Mouse (Mus musculus) hindbrain, embryonic 13.5 days (tissue): ENCODE results near the gene Cfap74. TPM values are rescaled to one million over a fixed set of nuclear protein-coding genes. Genes with fewer than 3 reads are reported as not detected.
"Not testable (repeated sequence)": the region's sequence is repeated elsewhere in the genome, so short reads cannot be mapped to it uniquely, and the experiment has no call there.

ENCODE experiments used
- ATAC-seq: fragments of 200-750 bp; cut with Nextera tagmentation; 2 replicates; pipeline ENCODE4 v1.8.0; 2017; ENCODE audit warnings: moderate TSS enrichment; ENCODE audit not compliant: low FRiP score
- H3K27ac ChIP-seq: fragments of 300-500 bp; sonication (generic); 2 replicates; pipeline ENCODE4 v1.5.1; 2015; ENCODE audit warnings: inconsistent platforms, mild to moderate bottlenecking, moderate library complexity
- H3K27me3 ChIP-seq: fragments of 300-500 bp; sonication (generic); 2 replicates; pipeline ENCODE4 v1.6.1; 2015; ENCODE audit warnings: mild to moderate bottlenecking, inconsistent platforms
- H3K36me3 ChIP-seq: fragments of 300-500 bp; sonication (generic); 2 replicates; pipeline ENCODE4 v1.6.1; 2015; ENCODE audit warnings: mild to moderate bottlenecking, inconsistent platforms
- H3K4me1 ChIP-seq: fragments of 300-500 bp; sonication (generic); replicated peaks from 2 replicates; pipeline ENCODE4 v1.6.1; 2015; ENCODE audit warnings: inconsistent platforms
- H3K4me2 ChIP-seq: fragments of 300-500 bp; sonication (generic); 2 replicates; pipeline ENCODE4 v1.6.1; 2015; ENCODE audit warnings: inconsistent platforms, mild to moderate bottlenecking, moderate library complexity
- H3K4me3 ChIP-seq: fragments of 300-500 bp; sonication (generic); 2 replicates; pipeline ENCODE4 v1.5.1; 2015; ENCODE audit warnings: mild to moderate bottlenecking, inconsistent platforms
- H3K9ac ChIP-seq: fragments of 300-500 bp; sonication (generic); 2 replicates; pipeline ENCODE4 v1.6.1; 2015; ENCODE audit warnings: mild to moderate bottlenecking, inconsistent platforms
- H3K9me3 ChIP-seq: fragments of 300-500 bp; sonication (generic); 2 replicates; pipeline ENCODE4 v1.6.1; 2016; ENCODE audit warnings: inconsistent platforms
- WGBS: fragments of 180-500 bp; shearing (Covaris S2); methylation state at CpG from one replicate; pipeline ENCODE4 v1.1.7; 2015; 5-methylcytosine and 5-hydroxymethylcytosine counted together
- polyA plus RNA-seq: library from polyadenylated mRNA; unstranded; fragments of >200 nt; fragmentation: Nextera tagmentation; extraction: Ambion mirVana; gene quantifications from 2 replicates; pipeline ENCODE4 v1.2.1, GENCODE M21; 2015

Gene Cfap74
- polyA plus RNA-seq, 1 experiment from 2014 or later, result 3.5 TPM

DNA sequence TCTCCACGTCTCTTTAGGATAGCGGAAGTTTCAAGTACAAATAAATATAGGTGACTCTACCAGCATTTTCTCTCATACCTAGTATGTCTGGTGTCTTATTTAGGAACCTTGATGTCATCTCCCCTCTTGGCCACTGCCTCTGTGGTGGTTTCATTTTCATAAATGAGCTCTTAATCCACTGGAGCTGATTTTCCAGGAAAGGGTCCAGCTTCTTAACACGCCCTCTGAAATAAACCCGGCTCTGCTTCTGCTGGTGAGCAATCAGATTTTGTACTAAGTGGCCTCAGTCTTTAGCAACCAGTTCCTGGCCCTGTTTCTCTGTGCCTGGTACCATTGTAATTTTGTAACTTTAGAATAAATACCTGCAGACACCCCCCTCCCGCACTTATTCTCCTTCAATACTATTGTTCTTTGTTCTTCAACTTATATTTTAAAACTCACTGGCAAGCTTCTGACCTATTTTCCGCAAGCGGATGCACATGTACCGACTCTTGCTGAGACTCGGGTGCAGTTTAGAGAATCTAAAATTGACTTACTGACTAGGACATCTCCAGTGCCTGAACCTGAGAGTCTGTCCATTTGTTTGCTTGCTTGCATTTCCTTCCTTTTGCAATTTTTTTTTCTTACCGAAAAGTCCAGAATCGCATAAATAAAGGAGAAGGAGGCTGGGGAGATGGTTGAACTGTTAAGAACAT lies 4.8 kb downstream of the Cfap74 start:
- Histone ChIP-seq H3K4me2 (no peak overlapping the region), H3K36me3 (no peaks in the 10 kb centered on the region), H3K27me3 (no peaks in the 10 kb centered on the region), H3K4me3 (no peak overlapping the region), H3K9ac (no peak overlapping the region), H3K9me3 (no peaks in the 10 kb centered on the region), H3K4me1 (peaks cover 5% of the 10 kb centered on the region), H3K27ac (no peak overlapping the region)
- ATAC-seq, result no peak
- WGBS, result 92% methylated on average over 11 of the region's 11 CpGs

DNA sequence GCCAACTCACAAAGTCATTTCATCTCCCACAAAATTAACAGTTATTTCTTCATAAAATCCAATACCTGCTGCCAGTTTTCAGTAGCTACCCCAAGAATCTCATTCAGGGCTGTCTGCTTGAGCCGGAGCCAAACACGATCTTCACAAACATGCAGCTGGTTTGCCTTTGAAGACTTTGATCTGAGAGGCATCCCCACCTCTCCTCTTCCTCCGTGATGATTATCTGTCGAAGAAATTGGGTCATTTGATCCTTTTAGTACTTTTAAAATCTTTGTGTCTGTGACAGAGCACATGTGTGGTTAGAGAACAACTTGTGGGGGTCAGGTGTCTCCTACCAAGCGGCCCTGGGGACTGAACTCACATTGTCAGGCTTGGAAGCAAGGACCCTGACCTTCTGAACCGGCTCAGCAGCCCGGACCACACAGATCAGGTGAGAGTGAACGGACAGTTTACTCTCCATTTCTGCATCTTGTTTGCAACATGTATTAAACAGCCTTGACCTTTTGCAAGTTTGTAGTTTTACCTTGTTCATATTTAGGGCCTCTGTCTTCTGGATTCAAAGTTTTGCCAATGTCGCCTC lies 5.8 kb downstream of the Cfap74 start:
- Histone ChIP-seq H3K36me3 (no peaks in the 10 kb centered on the region), H3K9ac (no peak overlapping the region), H3K27ac (no peak overlapping the region), H3K9me3 (no peaks in the 10 kb centered on the region), H3K4me1 (peaks cover 2% of the 10 kb centered on the region), H3K27me3 (no peaks in the 10 kb centered on the region), H3K4me2 (no peak overlapping the region), H3K4me3 (no peak overlapping the region)
- 88% methylated on average over 9 of the region's 9 CpGs for WGBS
- ATAC-seq, result no peak

DNA sequence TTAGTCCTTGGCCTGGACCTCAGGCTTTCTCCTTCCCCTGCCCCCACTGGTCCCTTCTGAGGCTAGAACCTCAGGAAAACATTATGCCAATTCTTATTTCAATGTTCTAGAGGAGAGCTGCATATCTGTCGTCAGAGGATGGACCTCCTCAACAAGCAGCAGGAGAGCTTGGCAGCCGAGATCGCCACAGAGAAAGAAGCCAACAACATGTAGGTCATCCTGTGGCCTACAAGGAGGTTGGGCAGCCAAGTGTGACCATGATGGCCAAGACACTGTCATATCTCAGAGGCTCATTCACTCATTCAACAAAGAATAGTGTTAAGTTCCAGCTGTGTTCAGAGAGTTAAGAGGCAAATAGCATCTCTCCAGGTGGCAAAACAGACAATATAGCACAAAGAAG lies 11.1 kb downstream of the Cfap74 start:
- H3K9me3 ChIP-seq, result no peaks in the 10 kb centered on the region
- no peak for ATAC-seq
- H3K27me3 ChIP-seq, result no peaks in the 10 kb centered on the region
- H3K9ac ChIP-seq, result no peak overlapping the region
- H3K4me2 ChIP-seq, result no peak overlapping the region
- 84% methylated on average over 3 of the region's 3 CpGs for WGBS
- H3K4me3 ChIP-seq, result no peak overlapping the region
- peaks cover 3% of the 10 kb centered on the region for H3K36me3 ChIP-seq
- no peaks in the 10 kb centered on the region for H3K4me1 ChIP-seq
- H3K27ac ChIP-seq, result no peak overlapping the region

DNA sequence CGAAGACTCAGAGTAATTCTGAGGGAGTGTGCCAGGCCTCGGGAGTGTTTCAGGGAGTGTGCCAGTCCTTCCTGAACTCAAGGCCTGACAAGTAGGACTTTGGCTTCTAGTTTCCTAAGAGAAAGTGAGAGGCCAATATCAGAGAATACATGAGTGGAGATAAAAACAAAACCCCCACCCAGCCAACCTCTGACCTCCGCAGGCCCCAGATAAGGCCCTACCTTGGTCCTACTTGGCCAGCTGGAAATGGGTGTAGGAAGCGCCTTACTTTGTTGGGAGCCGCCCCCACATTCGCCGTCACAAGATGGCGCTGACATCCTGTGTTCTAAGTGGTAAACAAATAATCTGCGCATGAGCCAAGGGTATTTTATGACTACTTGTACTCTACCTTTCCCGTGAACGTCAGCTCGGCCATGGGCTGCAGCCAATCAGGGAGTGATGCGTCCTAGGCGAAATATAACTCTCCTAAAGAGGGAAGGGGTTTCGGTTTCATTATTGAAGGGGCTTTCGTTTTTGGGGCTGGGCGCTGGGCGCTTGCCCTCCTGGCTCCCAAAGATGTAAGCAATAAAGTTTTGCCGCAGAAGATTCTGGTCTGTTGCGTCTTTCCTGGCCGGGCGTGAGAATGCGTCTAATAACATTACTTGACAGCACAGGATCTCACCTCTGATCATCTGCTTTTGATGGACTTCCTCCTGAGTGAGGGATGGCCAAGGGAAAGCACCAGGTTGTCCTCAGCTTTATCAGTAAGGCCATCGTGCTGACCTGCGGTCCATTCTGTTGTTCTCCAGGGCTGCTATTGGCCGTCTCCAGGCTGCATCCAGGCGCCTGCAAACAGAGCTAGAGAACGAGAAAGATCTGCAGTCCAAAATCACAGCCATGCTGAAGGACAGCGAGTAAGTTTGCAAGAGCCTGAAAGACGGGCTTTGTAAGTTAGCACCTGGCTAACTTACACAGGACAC lies 12.7 kb downstream of the Cfap74 start:
- H3K4me3 ChIP-seq, H3K36me3 ChIP-seq: not testable (repeated sequence)
- 91% methylated on average over 23 of the region's 30 CpGs for WGBS

DNA sequence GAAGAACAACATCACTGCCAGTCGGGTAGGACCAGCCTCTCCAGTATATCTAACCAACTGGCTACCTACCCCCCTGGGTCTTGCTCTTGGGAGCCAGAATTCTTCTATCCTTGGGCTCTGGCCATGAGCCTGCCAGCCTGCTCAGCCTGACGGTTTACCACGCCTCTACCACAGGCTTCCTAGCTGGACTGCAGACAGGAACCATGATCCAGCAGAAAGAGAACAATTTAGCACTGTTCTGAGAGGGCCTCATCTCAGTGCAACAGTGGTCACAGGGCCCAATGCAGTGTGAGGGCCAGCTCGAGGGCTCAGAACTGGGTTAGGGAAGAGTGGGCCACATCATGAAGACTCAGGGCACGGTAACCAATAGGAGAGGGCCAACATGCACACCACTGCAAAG lies 15.0 kb downstream of the Cfap74 start:
- no peaks in the 10 kb centered on the region for H3K4me1 ChIP-seq
- H3K9ac ChIP-seq, result no peak overlapping the region
- H3K9me3 ChIP-seq, result no peaks in the 10 kb centered on the region
- H3K4me2 ChIP-seq, result no peak overlapping the region
- H3K27me3 ChIP-seq, result no peaks in the 10 kb centered on the region
- no peak for ATAC-seq
- H3K4me3 ChIP-seq, result no peak overlapping the region
- peaks cover 3% of the 10 kb centered on the region for H3K36me3 ChIP-seq
- H3K27ac ChIP-seq, result no peak overlapping the region
- WGBS, result 90% methylated on average over 5 of the region's 5 CpGs

More for the DNA sequence above, 12.7 kb downstream of the Cfap74 start:
- not testable (repeated sequence) for H3K27ac ChIP-seq, H3K9me3 ChIP-seq, H3K9ac ChIP-seq, ATAC-seq, H3K4me1 ChIP-seq, H3K4me2 ChIP-seq, H3K27me3 ChIP-seq

DNA sequence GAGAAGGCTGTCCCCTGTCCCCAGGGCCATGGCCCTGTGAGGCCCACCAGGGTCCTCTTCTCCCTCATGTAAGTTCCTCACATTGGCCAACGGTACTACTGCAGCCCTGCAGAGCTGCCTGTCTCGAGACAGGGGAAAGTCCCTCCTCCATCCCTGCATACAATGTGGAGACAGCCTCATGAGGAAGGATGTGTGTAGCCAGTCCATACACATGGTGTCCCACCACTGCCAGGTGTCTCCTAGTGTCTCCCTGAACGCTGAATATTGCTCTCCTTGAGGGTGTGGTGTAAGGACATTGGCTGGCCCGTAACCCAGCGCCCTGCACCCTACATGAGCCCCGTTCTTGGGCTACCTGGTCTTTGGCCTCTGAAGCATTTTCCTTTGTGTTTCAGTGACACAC lies 17.3 kb downstream of the Cfap74 start:
- H3K9ac ChIP-seq, result no peak overlapping the region
- H3K4me3 ChIP-seq, result no peak overlapping the region
- H3K4me2 ChIP-seq, result no peak overlapping the region
- no peak overlapping the region for H3K27ac ChIP-seq
- 87% methylated on average over 6 of the region's 6 CpGs for WGBS
- no peaks in the 10 kb centered on the region; the same call in 1 of the 2 replicates for H3K36me3 ChIP-seq
- ATAC-seq, result no peak
- H3K4me1 ChIP-seq, result no peaks in the 10 kb centered on the region
- H3K27me3 ChIP-seq, result no peaks in the 10 kb centered on the region
- H3K9me3 ChIP-seq, result no peaks in the 10 kb centered on the region

DNA sequence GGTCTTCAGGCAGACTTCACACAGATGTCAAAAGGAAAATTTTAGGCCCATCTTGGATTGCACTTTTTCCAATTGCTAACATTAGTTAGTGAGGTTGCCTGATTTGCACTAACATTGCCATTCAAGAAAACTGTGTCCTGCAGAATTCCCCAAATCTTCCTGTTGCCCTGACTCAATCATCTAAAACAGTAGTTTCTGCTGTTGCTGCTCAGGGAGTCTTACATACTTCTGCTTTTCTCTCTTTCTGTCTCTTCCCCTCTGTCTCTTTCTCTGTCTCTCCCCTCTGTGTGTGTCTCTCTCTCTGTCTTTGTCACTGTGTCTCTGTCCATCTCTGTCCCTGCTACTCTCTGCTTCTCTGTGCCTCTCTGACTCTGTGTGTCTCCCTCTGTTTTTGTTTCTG lies 19.5 kb downstream of the Cfap74 start:
- Histone ChIP-seq H3K4me1 (no peaks in the 10 kb centered on the region), H3K9me3 (no peaks in the 10 kb centered on the region), H3K4me2 (no peak overlapping the region), H3K36me3 (no peaks in the 10 kb centered on the region), H3K27ac (no peak overlapping the region), H3K9ac (no peak overlapping the region), H3K27me3 (no peaks in the 10 kb centered on the region), H3K4me3 (no peak overlapping the region)
- ATAC-seq, result no peak

DNA sequence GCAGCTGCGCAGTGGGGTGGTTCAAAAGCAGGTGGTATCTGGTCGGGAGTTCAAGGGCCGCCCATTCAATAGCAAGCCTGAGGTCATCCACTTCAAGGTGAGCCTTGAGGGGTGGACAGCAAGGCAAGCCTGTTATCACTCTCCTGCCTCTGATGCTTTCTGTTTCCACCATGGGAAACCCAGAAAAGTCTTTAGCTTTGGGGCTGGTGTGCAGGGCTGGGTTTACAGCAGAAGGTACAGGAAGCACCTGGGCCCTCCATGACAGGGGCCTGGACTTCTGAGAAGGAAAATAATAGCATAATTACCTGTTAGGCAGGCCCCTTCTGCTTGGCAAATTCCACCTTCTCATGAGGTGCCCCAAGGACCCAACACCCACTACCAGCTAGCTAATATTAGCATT lies 20.2 kb downstream of the Cfap74 start:
- no peaks in the 10 kb centered on the region for H3K36me3 ChIP-seq
- H3K27me3 ChIP-seq, result no peaks in the 10 kb centered on the region
- H3K27ac ChIP-seq, result no peak overlapping the region
- H3K9me3 ChIP-seq, result no peaks in the 10 kb centered on the region
- 93% methylated on average over 3 of the region's 3 CpGs for WGBS
- H3K4me1 ChIP-seq, result no peaks in the 10 kb centered on the region
- H3K4me2 ChIP-seq, result no peak overlapping the region
- ATAC-seq, result no peak
- H3K9ac ChIP-seq, result no peak overlapping the region
- H3K4me3 ChIP-seq, result no peak overlapping the region

DNA sequence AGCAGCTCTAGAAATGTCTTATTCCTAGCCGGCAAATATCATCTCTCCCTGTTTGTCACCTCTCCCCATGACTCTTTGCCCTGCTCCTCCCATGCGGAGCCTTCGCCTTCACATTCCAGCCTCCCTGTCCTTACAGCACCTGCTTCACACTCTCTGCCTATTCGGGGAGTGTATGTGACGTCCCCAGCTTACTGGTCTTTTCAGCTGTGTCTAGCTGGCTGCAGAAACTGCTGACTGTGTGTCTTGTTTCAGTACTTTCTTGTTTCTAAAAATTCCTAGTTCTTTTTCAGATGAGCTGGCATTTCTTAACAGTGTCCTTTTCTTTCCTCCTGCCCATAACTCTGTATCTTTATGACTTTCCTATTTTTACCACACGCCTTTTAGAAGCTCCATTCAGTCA lies 23.4 kb downstream of the Cfap74 start:
- H3K36me3 ChIP-seq, result no peaks in the 10 kb centered on the region
- WGBS, result 86% methylated on average over 6 of the region's 6 CpGs
- H3K9me3 ChIP-seq, result no peaks in the 10 kb centered on the region
- H3K4me3 ChIP-seq, result no peak overlapping the region
- no peak overlapping the region for H3K9ac ChIP-seq
- H3K4me1 ChIP-seq, result no peaks in the 10 kb centered on the region
- no peak overlapping the region for H3K4me2 ChIP-seq
- no peak overlapping the region for H3K27ac ChIP-seq
- ATAC-seq, result no peak
- no peaks in the 10 kb centered on the region for H3K27me3 ChIP-seq

DNA sequence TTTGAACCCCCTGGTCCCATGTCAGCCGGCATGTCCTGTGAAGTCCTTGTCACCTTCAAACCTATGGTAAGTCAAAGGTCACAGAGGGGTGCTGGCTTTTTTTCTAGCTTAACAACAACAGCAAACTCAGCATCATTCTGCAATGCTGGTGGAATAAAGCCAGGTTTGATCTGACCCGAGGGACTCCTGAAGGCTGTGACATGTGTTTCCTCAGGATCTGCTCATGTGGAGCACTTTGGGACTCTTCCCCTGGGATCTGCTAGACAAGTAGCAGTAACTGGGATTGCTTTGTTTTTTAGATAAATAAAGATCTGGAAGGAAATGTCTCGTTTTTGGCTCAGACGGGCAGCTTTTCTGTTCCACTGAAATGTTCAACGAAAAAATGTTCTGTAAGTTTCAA lies 25.0 kb downstream of the Cfap74 start:
- 87% methylated on average over 5 of the region's 5 CpGs for WGBS
- H3K27ac ChIP-seq, result no peak overlapping the region
- H3K9ac ChIP-seq, result no peak overlapping the region

DNA sequence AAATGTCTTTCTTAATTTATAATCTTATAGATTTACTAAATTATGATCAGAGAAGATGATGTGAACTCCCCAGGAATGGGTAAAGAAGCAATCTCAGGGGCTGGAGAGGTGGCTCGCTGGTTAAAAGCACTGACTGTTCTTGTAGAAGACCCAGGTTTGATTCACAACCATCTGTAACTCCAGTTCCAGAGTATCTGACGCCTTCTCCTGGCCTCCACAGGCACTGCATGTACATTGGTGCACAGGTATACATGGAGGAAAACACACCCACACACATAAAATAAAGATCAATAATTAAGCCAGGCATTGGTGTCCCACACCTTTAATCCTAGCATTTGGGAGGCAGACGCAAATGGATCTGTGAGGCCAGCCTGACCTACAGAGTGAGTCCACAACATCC lies 33.8 kb downstream of the Cfap74 start:
- no peaks in the 10 kb centered on the region for H3K27me3 ChIP-seq
- H3K36me3 ChIP-seq, result no peaks in the 10 kb centered on the region
- no peak overlapping the region for H3K4me3 ChIP-seq
- H3K4me1 ChIP-seq, result no peaks in the 10 kb centered on the region
- WGBS, result 91% methylated on average over 3 of the region's 3 CpGs
- no peak overlapping the region for H3K27ac ChIP-seq
- ATAC-seq, result no peak
- H3K9ac ChIP-seq, result no peak overlapping the region
- H3K4me2 ChIP-seq, result no peak overlapping the region
- no peaks in the 10 kb centered on the region for H3K9me3 ChIP-seq

More for the DNA sequence above, 25.0 kb downstream of the Cfap74 start:
- no peak for ATAC-seq
- H3K9me3 ChIP-seq, result no peaks in the 10 kb centered on the region
- H3K4me2 ChIP-seq, result no peak overlapping the region
- H3K27me3 ChIP-seq, result no peaks in the 10 kb centered on the region
- H3K4me1 ChIP-seq, result no peaks in the 10 kb centered on the region
- no peak overlapping the region for H3K4me3 ChIP-seq
- H3K36me3 ChIP-seq, result no peaks in the 10 kb centered on the region

DNA sequence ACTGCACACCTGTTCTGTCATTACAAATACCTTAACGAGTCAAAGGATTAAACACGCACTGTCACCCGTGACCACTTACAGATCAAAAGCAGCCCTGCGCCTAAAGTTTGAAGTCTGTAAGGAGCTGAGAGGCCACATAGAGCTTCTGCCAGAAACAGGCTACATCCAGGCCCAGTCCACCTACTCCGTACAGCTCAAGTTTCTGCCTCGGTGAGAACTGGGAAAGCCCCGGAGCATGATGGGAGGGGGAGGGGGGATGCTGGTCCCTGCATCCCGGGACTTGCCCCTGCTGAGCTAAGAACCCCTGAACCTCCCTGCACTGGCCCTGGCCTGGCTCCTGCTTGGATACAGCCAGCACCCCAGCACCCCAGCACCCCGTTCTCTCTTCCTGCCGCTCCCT lies 42.6 kb downstream of the Cfap74 start:
- no peak overlapping the region for H3K9ac ChIP-seq
- no peak for ATAC-seq
- H3K4me1 ChIP-seq, result no peaks in the 10 kb centered on the region
- H3K27ac ChIP-seq, result no peak overlapping the region
- H3K4me2 ChIP-seq, result no peak overlapping the region
- no peaks in the 10 kb centered on the region for H3K27me3 ChIP-seq
- H3K36me3 ChIP-seq, result no peaks in the 10 kb centered on the region
- no peaks in the 10 kb centered on the region for H3K9me3 ChIP-seq
- 38% methylated on average over 10 of the region's 10 CpGs for WGBS
- H3K4me3 ChIP-seq, result no peak overlapping the region
